Mouse (Mus musculus): ENCODE results near the gene Edf1. TPM values are rescaled to one million over a fixed set of nuclear protein-coding genes. Genes with fewer than 3 reads are reported as not detected.
A peak's percentile ranks its signal among the peaks of the same experiment; 100 is the strongest.

Gene Edf1
- total and polyA plus RNA-seq, 3 experiments, result 188 to 215 (median 202) TPM

DNA sequence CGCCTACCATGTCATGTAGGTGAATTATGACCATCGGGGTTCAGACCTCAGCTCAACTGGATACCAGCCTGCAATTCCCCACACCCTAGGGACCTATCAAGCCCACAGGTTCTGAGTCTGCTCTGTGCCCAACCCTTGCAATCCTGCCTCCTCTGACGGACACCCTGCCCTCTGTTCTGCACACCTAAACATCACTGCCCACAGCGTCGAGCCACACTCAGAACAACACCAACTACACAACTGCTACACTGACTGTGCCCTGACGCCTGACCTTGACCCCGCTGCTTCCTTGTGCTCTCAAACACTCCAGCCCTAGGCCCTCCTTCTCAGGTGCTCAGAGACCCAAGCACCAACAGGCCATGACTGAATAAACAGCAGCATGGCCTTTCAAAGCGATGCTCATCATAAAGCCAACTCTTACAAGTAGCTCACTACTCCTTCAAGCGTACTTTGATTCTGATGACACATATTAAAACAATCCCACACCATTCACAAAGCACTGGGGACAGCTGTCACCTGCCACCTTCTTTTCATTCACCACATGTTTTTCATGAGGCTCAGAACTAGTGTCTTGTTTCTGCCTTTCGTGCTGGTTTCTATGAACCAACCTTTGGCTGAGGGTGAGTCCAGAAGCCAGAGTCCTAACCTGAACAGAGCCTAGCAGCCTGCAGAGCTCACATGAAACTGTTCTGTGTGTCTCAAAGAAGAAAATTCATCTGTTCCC is 15.8 kb upstream of the Edf1 start:
- no peak overlapping the region; the same call in 1 of the 2 replicates for H3K4me2 ChIP-seq (ENCODE audit: insufficient read depth, low read depth, poor library complexity, severe bottlenecking)
- peaks cover 36 to 84% of the 10 kb centered on the region in 2 experiments for H3K4me1 ChIP-seq (ENCODE audit: control insufficient read depth in 1 of 2, insufficient read depth in 2 of 2)
- TF ChIP-seq SIN3A (IDR thresholded peaks at IDR 0.05; ENCODE audit: low read length) (peak; percentile 40; the same call in 1 of the 2 replicates), TCF12 (IDR thresholded peaks at IDR 0.05; ENCODE audit: low read depth, low read length) (0 out of 2 replicates have a peak, but pooled peaks have one; percentile 29), MYC (IDR thresholded peaks at IDR 0.05; ENCODE audit: low read depth, low read length) (0 out of 2 replicates have a peak, but pooled peaks have one; percentile 26), ZMIZ1 (IDR thresholded peaks at IDR 0.05; ENCODE audit: low read depth, low read length) (no peak), E2F4 (IDR thresholded peaks at IDR 0.05; ENCODE audit: insufficient replicate concordance, low read depth, low read length) (no peak), MXI1 (IDR thresholded peaks at IDR 0.05; ENCODE audit: low read depth, low read length) (0 out of 2 replicates have a peak, but pooled peaks have one; percentile 37), BHLHE40 (IDR thresholded peaks at IDR 0.05; ENCODE audit: low read depth, low read length) (peak; percentile 49; the same call in 1 of the 2 replicates), ETS1 (conservative IDR thresholded peaks at IDR 0.05; ENCODE audit: low read depth, low read length) (peak; percentile 26; the same call in 1 of the 2 replicates)
- H3K9ac ChIP-seq (ENCODE audit: insufficient read depth, low read depth), result no peak overlapping the region
- no peak for DNase-seq (ENCODE audit: extremely low read depth)
- peaks cover 78% of the 10 kb centered on the region for H3K79me2 ChIP-seq (replicated peaks; ENCODE audit: control insufficient read depth, extremely low read depth, insufficient read depth, poor library complexity, severe bottlenecking)
- H3K27me3 ChIP-seq (replicated peaks), result no peaks in the 10 kb centered on the region
- in situ Hi-C loops (cut with MboI; ENCODE audit: low pct_ligation_motif_present, low pct_unique_long_range_greater_than_20kb, low sequenced_read_pairs) (no loop called here), dilution Hi-C loops (cut with MboI; ENCODE audit: extremely low pct_ligation_motif_present, extremely low pct_unique_long_range_greater_than_20kb, low sequenced_read_pairs) (no loop called here)
- no peaks in the 10 kb centered on the region for H3K9me3 ChIP-seq (replicated peaks; ENCODE audit: low read length)
- H3K36me3 ChIP-seq (replicated peaks in 1 of 2; ENCODE audit: control insufficient read depth in 1 of 2, insufficient read depth in 1 of 2, low read length in 1 of 2), result peaks cover 21 to 67% of the 10 kb centered on the region in 2 experiments
- peak overlapping the region; percentile 18; the same call in 1 of the 2 replicates for H3K27ac ChIP-seq (ENCODE audit: insufficient read depth, low read depth)
- peak overlapping the region in 1 of 3 experiments; percentile 17 for H3K4me3 ChIP-seq (replicated peaks in 1 of 3; ENCODE audit: low read depth in 2 of 3, low read length in 2 of 3, poor library complexity in 1 of 3)

DNA sequence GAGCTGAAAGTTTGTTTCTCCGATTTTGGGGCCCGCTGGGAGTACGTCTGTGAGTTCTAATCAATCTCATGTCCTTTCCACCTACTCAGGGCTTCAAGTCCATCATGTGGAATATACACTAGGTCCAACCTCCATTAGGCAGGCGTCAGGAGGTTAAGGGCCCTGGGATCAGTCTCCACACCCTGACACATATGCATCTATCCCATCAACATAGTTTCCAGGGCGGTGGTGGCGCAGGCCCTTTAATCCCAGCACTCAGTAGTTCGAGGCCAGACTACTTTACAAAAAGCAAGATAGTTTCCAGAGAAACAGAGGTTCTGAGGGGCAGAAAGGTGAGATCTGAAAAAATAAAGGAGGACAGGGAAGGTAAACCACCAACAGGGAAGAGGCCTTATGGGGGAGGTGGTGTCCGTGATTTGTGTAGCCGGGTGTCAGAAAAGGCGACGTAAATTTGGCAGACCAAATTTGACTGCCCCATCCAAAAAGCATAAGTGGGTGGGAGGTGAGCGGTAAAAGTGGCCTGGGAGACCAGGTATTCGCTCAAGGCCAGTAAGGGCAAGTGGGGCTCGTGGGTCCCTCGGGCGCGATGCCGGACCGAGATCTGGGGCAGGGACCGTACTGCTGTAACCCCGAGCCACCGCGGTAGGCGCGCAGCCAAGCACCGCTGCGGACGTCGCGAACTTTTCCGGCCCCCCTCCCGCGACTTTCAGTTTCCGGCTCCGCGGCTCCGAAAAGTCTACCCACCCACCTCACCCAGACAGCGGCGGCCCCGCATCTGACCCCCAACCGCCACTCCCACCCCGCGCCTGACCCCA is 11.4 kb upstream of the Edf1 start:
- in situ Hi-C loops (cut with MboI; ENCODE audit: low pct_ligation_motif_present, low pct_unique_long_range_greater_than_20kb, low sequenced_read_pairs) (no loop called here), dilution Hi-C loops (cut with MboI; ENCODE audit: extremely low pct_ligation_motif_present, extremely low pct_unique_long_range_greater_than_20kb, low sequenced_read_pairs) (no loop called here)
- Histone ChIP-seq H3K27me3 (replicated peaks) (no peaks in the 10 kb centered on the region), H3K4me1 (ENCODE audit: control insufficient read depth in 1 of 2, insufficient read depth in 2 of 2) (peaks cover 50 to 76% of the 10 kb centered on the region in 2 experiments), H3K79me2 (replicated peaks; ENCODE audit: control insufficient read depth, extremely low read depth, insufficient read depth, poor library complexity, severe bottlenecking) (peaks cover 51% of the 10 kb centered on the region), H3K9me3 (replicated peaks; ENCODE audit: low read length) (no peaks in the 10 kb centered on the region), H3K27ac (ENCODE audit: insufficient read depth, low read depth) (peak overlapping the region; percentile 64), H3K4me3 (replicated peaks in 1 of 3; ENCODE audit: low read depth in 2 of 3, low read length in 2 of 3, poor library complexity in 1 of 3) (peak overlapping the region; percentile 79 to 96 (median 88)), H3K36me3 (replicated peaks in 1 of 2; ENCODE audit: control insufficient read depth in 1 of 2, insufficient read depth in 1 of 2, low read length in 1 of 2) (peaks cover 9 to 30% of the 10 kb centered on the region in 2 experiments), H3K9ac (ENCODE audit: insufficient read depth, low read depth) (peak overlapping the region; percentile 77), H3K4me2 (ENCODE audit: insufficient read depth, low read depth, poor library complexity, severe bottlenecking) (peak overlapping the region; percentile 95)
- peak; percentile 46 for DNase-seq (ENCODE audit: extremely low read depth)
- peak; percentile 21; the same call in 1 of the 2 replicates for TF ChIP-seq TCF12 (IDR thresholded peaks at IDR 0.05; ENCODE audit: low read depth, low read length)
- TF ChIP-seq JUN (IDR thresholded peaks at IDR 0.05; ENCODE audit: insufficient read depth, low read depth, low read length), result no peak
- TF ChIP-seq NELFE (IDR thresholded peaks at IDR 0.05; ENCODE audit: low read depth, low read length), result no peak
- no peak for TF ChIP-seq ZKSCAN1 (IDR thresholded peaks at IDR 0.05; ENCODE audit: borderline replicate concordance, low read depth, low read length)
- no peak for TF ChIP-seq TBP (conservative IDR thresholded peaks at IDR 0.05; ENCODE audit: low read depth, low read length)
- TF ChIP-seq POLR2A (IDR thresholded peaks at IDR 0.05; ENCODE audit: low read depth, low read length), result no peak; the same call in 1 of the 2 replicates
- no peak for TF ChIP-seq BHLHE40 (IDR thresholded peaks at IDR 0.05; ENCODE audit: low read depth, low read length)
- TF ChIP-seq NRF1 (IDR thresholded peaks at IDR 0.05; ENCODE audit: low read depth, low read length), result no peak
- no peak for TF ChIP-seq RCOR1 (conservative IDR thresholded peaks at IDR 0.05; ENCODE audit: low read depth, low read length)
- TF ChIP-seq ZC3H11A (IDR thresholded peaks at IDR 0.05; ENCODE audit: low read depth, low read length), result no peak
- TF ChIP-seq USF1 (IDR thresholded peaks at IDR 0.05; ENCODE audit: low read depth, low read length), result no peak
- peak; percentile 11; the same call in 1 of the 2 replicates for TF ChIP-seq E2F4 (IDR thresholded peaks at IDR 0.05; ENCODE audit: insufficient replicate concordance, low read depth, low read length)
- TF ChIP-seq GABPA (IDR thresholded peaks at IDR 0.05; ENCODE audit: insufficient replicate concordance, low read depth, low read length), result no peak
- no peak for TF ChIP-seq ETS1 (conservative IDR thresholded peaks at IDR 0.05; ENCODE audit: low read depth, low read length)
- no peak for TF ChIP-seq CTCF (conservative IDR thresholded peaks at IDR 0.05 in 1 of 2, IDR thresholded peaks at IDR 0.05 in 1 of 2; ENCODE audit: low read depth in 2 of 2, low read length in 2 of 2)
- TF ChIP-seq KAT2A (IDR thresholded peaks at IDR 0.05; ENCODE audit: insufficient replicate concordance, low read length), result no peak
- TF ChIP-seq EP300 (IDR thresholded peaks at IDR 0.05; ENCODE audit: low read length), result no peak
- 0 out of 2 replicates have a peak, but pooled peaks have one; percentile 72 for TF ChIP-seq UBTF (IDR thresholded peaks at IDR 0.05; ENCODE audit: low read depth, low read length)
- peak; percentile 45; the same call in 1 of the 2 replicates for TF ChIP-seq IRF4 (IDR thresholded peaks at IDR 0.05; ENCODE audit: low read depth, low read length)
- TF ChIP-seq MAFK (IDR thresholded peaks at IDR 0.05; ENCODE audit: insufficient replicate concordance, low read length), result no peak
- no peak for TF ChIP-seq PAX5 (IDR thresholded peaks at IDR 0.05; ENCODE audit: low read length)
- peak; percentile 32; the same call in 1 of the 2 replicates for TF ChIP-seq MAX (IDR thresholded peaks at IDR 0.05; ENCODE audit: low read length)
- no peak for TF ChIP-seq MEF2A (IDR thresholded peaks at IDR 0.05; ENCODE audit: borderline replicate concordance, low read depth, low read length)
- no peak for TF ChIP-seq MYC (IDR thresholded peaks at IDR 0.05; ENCODE audit: low read depth, low read length)
- TF ChIP-seq SIN3A (IDR thresholded peaks at IDR 0.05; ENCODE audit: low read length), result no peak; the same call in 1 of the 2 replicates
